Mouse (Mus musculus) heart, adult 2 months (tissue): ENCODE measurements around the gene Cdkl2.

Experiments used
- CTCF ChIP-seq: fragments of 200-600 bp; IDR thresholded peaks from 2 replicates; pipeline ENCODE4 v1.8.1; 2022; ENCODE audit warnings: antibody characterized with exemption, mild to moderate bottlenecking, moderate library complexity
- EP300 ChIP-seq: fragments of 200-500 bp; IDR thresholded peaks from 2 replicates; pipeline ENCODE4 v1.6.1; 2011; ENCODE audit warnings: low read depth, low read length, control low read depth; ENCODE audit not compliant: insufficient read depth
- POLR2A ChIP-seq: fragments of 200-500 bp; IDR thresholded peaks from 2 replicates; pipeline ENCODE4 v1.6.1; 2011; ENCODE audit warnings: mild to moderate bottlenecking, low read depth, low read length, control low read depth; ENCODE audit not compliant: insufficient read depth

DNA sequence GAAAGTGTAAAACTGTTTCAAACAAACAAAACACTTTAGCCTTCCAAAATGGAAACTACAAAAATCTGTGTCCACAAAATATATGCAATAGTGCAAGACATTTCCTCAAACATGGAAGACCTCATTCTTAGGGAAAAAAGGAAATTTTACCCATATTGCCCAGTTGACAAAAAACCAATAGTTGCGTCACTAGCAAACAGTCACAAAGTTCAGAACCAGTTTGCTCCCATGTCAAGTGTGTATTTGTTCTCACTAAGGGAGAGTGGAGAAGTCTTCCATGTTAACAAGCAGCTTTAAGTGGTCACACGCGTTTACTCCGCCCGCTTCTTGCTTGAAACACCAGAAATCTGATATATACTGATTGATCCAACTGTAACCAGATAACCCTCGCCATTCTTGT lies 9.2 kb upstream of the Cdkl2 start:
- TF ChIP-seq CTCF (no peak), POLR2A (no peak), EP300 (no peak)
